Comparison of ENCODE assay signal across 16 mouse cellular contexts in genomic region chr1:125156093-125156492, GRCm38 (mm10).
"Had no signal": no experiment of that assay in that cellular context is flagged by ENCODE, and none has a peak within 500 bp of the region (broad histone marks: within the 10 kb centered on the region; RNA-seq: fewer than 3 reads in every experiment).

No protein-coding gene starts in this region.

- H3K4me2 ChIP-seq: neural tube, embryonic 12.5 days; neural tube, embryonic 13.5 days; neural tube, embryonic 15.5 days; stomach, embryonic 15.5 days had no signal

- H3K4me1 ChIP-seq: neural tube, embryonic 12.5 days; neural tube, embryonic 13.5 days; neural tube, embryonic 15.5 days; stomach, embryonic 15.5 days had no signal

- H3K9me3 ChIP-seq: neural tube, embryonic 12.5 days; neural tube, embryonic 13.5 days; neural tube, embryonic 15.5 days; stomach, embryonic 15.5 days had no signal

- H3K36me3 ChIP-seq: neural tube, embryonic 12.5 days; neural tube, embryonic 13.5 days; neural tube, embryonic 15.5 days; stomach, embryonic 15.5 days had no signal

- H3K9ac ChIP-seq: neural tube, embryonic 12.5 days; neural tube, embryonic 13.5 days; neural tube, embryonic 15.5 days; stomach, embryonic 15.5 days had no signal

- H3K27ac ChIP-seq: neural tube, embryonic 12.5 days; neural tube, embryonic 13.5 days; neural tube, embryonic 15.5 days; stomach, embryonic 15.5 days; stomach, postnatal 0 days had no signal

- DNase-seq: retina, postnatal 1 day; right cerebral cortex, adult 18-20 months; right cerebral cortex, postnatal 14 days; right cerebral cortex, postnatal 25 days; spleen, adult 18-20 months; thymus, adult 18-20 months; thymus, adult 2 months; thymus, postnatal 14 days; thymus, postnatal 25 days; thymus, postnatal 36 days; thymus, postnatal 4 days had no signal

- H3K27me3 ChIP-seq: neural tube, embryonic 12.5 days; neural tube, embryonic 13.5 days; neural tube, embryonic 15.5 days; stomach, embryonic 15.5 days had no signal

- H3K4me3 ChIP-seq: neural tube, embryonic 12.5 days; neural tube, embryonic 13.5 days; neural tube, embryonic 15.5 days; stomach, embryonic 15.5 days had no signal
